Mouse (Mus musculus) layer of hippocampus, adult 6 months (tissue): ENCODE measurements around the gene Rbfox3. TPM values are rescaled to one million over a fixed set of nuclear protein-coding genes. Genes with fewer than 3 reads are reported as not detected.

ENCODE experiments used
- long read RNA-seq, 2 experiments: library from polyadenylated mRNA; unstranded; transcript quantifications; one replicate each; pipeline ENCODE4 v2.0.0; 2019 to 2020
- microRNA-seq: library from miRNA; unstranded; fragments of <30 nt; microRNA quantifications from one replicate; pipeline ENCODE4 v1.2.0, GENCODE M21; 2020
- polyA plus RNA-seq: library from polyadenylated mRNA; unstranded; fragments of <200 nt; fragmentation: Nextera tagmentation; gene quantifications from 2 replicates; pipeline ENCODE4 v1.2.3, GENCODE M21; 2021

Gene Rbfox3
- polyA plus RNA-seq, result 186 and 187 TPM in 2 replicates
- long read RNA-seq, experiment 1, transcript Rbfox3-204 (15 exons, 1,542 nt), result major isoform, 159 of 349 reads
- long read RNA-seq, experiment 1, partial matches to known transcripts, result 23 of 349 reads
- long read RNA-seq, experiment 1, other reads (novel, unspliced or antisense), result 164 of 349 reads
- long read RNA-seq, experiment 2, transcript Rbfox3-205 (14 exons, 3,084 nt), result minor isoform, 5 of 1,244 reads
- long read RNA-seq, experiment 2, transcript Rbfox3-206 (15 exons, 2,150 nt), result minor isoform, 24 of 1,244 reads
- long read RNA-seq, experiment 2, transcript Rbfox3-201 (15 exons, 3,150 nt), result minor isoform, 10 of 1,244 reads
- long read RNA-seq, experiment 2, transcript Rbfox3-204 (15 exons, 1,542 nt), result major isoform, 647 of 1,244 reads
- long read RNA-seq, experiment 2, partial matches to known transcripts, result 44 of 1,244 reads
- long read RNA-seq, experiment 2, other reads (novel, unspliced or antisense), result 514 of 1,244 reads

GRCm38 (mm10) chr11:118911307-118912070 lies at the start of gene Rbfox3:
Rbfox3 (minus strand) TSS chr11:118911597.

GRCm38 (mm10) chr11:118476396-118477373 lies 434.7 kb downstream of the Rbfox3 start, which contains the start of gene Engase:
Engase (plus strand) TSS chr11:118476829.

Small RNA genes lying within 50 kb of the gene (microRNA-seq; reads per million reads assigned to microRNA genes)
- gene Gm25040, result not detected

Other genes with a start within 250 kb of the Rbfox3 start
- not detected in 2 replicates for gene Enpp7, start 76.6 kb upstream of the Rbfox3 start, polyA plus RNA-seq
- 0.30 and 0.40 TPM in 2 replicates for gene Cbx2, start 111.4 kb upstream of the Rbfox3 start, polyA plus RNA-seq
- 8.1 and 8.7 TPM in 2 replicates for gene Cbx8, start 129.4 kb upstream of the Rbfox3 start, polyA plus RNA-seq
- 3.8 and 4.5 TPM in 2 replicates for gene Cbx4, start 174.6 kb upstream of the Rbfox3 start, polyA plus RNA-seq